Mouse (Mus musculus) thymus, adult 2 months (tissue): Measurements from ENCODE around the gene Sptbn4.

Source experiments
- CTCF ChIP-seq: fragments of 200-500 bp; IDR thresholded peaks from 2 replicates; pipeline ENCODE4 v1.5.1; 2012; ENCODE audit warnings: mild to moderate bottlenecking, control low read depth, low read length, moderate library complexity, borderline replicate concordance; ENCODE audit not compliant: control insufficient read depth, poor library complexity, insufficient read depth; ENCODE audit errors: extremely low read depth
- POLR2A ChIP-seq: fragments of 200-500 bp; IDR thresholded peaks from 2 replicates; pipeline ENCODE4 v1.6.1; 2012; ENCODE audit warnings: mild to moderate bottlenecking, low read length, control low read depth, moderate library complexity; ENCODE audit not compliant: control insufficient read depth, poor library complexity, insufficient read depth; ENCODE audit errors: extremely low read depth

GRCm38 (mm10) chr7:27452206-27452770 lies 4.8 kb upstream of the Sptbn4 start:
- TF ChIP-seq CTCF (no peak), POLR2A (no peak)
